Mouse (Mus musculus): ENCODE results near the gene Lenep.

DNA sequence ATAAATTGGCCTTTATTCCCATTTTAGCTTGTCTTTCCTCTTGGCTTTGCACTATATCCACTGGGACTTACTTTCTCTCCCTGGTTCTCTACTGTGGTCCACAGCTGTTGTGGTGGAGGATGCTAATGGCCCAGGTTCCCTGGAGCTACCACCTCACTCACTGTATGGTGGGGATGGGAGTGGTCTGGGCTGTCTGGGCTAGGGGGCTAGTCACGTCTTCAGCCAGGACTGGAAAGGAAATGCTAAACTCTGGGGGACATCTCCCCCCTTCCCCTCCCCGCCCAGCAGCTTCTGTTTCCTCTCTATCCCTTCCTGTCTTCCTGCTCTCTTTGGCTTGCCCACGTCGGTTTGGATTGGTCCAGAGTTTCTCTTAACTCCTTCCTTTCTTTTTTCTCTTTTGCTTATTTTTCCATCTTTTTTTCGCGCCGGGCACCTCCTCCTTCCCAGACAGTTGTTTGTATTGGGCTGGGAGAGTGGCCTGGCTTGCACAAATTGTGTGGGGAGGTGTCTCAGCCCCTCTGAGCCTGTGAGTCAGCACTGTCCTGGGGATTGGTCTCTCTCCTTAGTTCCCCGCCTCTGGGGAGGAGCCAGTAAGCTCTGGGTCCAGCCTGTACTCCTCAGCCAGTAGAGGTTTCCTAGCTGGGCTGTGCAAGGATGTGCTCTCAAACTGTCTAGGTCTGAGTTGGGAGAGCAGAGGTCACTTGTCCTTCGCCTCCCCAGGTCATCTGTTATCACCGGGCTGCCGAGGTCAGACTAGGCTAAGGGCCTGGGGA lies 18.6 kb upstream of the Lenep start:
- no peak for TF ChIP-seq CTCF (IDR thresholded peaks at IDR 0.05; ENCODE audit: borderline replicate concordance, control insufficient read depth, extremely low read depth, insufficient read depth, low read length, poor library complexity)
- no peak for TF ChIP-seq POLR2A (IDR thresholded peaks at IDR 0.05; ENCODE audit: control insufficient read depth, extremely low read depth, insufficient read depth, low read length, poor library complexity)

Measured in thymus, adult 2 months (tissue).